Mouse (Mus musculus): ENCODE measurements around the gene Ccdc191. TPM values are rescaled to one million over a fixed set of nuclear protein-coding genes. Genes with fewer than 3 reads are reported as not detected.

Ccdc191 gene
- polyA plus RNA-seq, 1 experiment from 2014 or later: 2.9 TPM

DNA sequence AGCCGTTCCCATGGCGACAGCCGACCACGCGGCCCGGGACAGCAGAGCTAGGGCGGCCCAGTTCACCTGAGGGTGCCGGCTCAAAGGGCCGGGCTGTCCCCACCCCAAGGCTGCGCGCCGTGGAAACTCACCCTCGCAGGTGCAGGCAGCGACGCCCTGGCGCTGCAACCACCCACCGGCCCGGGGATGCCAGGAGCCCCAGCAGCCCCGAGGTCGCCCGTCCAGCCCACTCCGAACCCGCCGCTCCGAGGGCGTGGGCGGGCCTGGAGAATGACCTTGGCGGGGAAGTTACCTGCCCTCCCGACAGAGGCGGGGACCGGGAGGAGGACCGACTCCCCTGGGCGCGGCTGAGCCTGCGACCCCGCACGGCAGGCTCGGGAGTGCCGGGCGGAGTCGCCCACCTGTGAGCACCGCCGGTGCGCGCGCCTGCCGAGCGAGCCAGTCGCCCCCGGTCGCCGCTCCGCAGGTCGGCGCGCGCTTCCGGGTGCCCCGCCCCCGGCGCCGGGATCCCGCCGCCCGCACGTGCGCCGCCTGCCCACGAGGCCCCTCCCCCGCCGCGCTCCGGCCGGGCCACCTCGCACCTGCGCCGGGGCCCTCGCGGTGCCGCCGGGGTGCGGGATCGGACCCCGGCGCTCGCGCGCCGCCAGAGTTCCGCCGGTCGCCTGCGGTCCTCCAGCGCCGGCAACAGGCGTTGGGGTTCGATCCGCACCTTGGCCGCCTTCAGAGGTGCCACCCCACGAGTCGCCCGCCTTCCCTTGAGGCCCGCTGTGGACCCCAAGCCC, 89.9 kb downstream of the Ccdc191 start, which contains the start of gene Zdhhc23:
TSS of gene Zdhhc23 (minus strand) at position 464 of the 782 bp plus-strand sequence.
- Histone ChIP-seq H3K36me3 (ENCODE audit: control insufficient read depth, insufficient read depth) (no peaks in the 10 kb centered on the region), H3K4me1 (ENCODE audit: control insufficient read depth, low read depth, low read length) (peaks cover 4% of the 10 kb centered on the region), H3K9me3 (replicated peaks; ENCODE audit: control insufficient read depth, low read length) (no peaks in the 10 kb centered on the region), H3K27ac (ENCODE audit: low read length) (no peak within 1 kb of the TSS), H3K4me3 (ENCODE audit: low read depth, low read length) (peak within 1 kb of the TSS; percentile 69), H3K27me3 (ENCODE audit: control insufficient read depth, insufficient read depth, low read depth, low read length) (peaks cover 14% of the 10 kb centered on the region), H3K4me2 (ENCODE audit: low read depth, low read length) (peak within 1 kb of the TSS; percentile 88), H3K9ac (ENCODE audit: low read depth, low read length) (peak within 1 kb of the TSS; percentile 60)
- peak; percentile 79 for ATAC-seq (ENCODE audit: low read depth)
- under 1% methylated on average over 88 of the region's 103 CpGs for WGBS (ENCODE audit: insufficient replicate concordance)

DNA sequence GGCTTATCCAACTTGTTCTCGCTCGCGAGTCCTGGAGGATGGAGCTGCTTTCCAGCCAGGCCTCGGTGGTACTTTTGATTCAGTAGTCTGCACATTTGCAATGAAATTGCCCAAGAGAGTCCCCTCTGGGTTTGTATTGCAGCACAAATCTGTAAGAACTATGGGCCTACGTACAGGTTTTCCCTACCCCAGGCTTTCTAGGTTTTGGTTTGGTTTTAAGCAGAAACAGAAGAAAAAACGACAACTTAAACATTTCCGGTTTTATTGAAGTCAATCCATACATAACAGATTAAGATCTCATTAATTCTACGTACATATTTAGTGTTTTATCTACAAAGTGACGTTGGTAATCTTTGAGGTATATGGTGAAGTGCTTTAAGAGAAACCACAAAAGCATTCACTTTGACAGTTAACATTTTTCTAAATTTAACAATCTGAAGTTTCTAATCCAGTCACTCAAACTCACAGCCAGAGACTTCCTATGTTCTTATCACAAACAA, 90.6 kb downstream of the Ccdc191 start:
- H3K9ac ChIP-seq (ENCODE audit: low read depth, low read length): peak overlapping the region; percentile 60
- WGBS (ENCODE audit: insufficient replicate concordance): 13% methylated on average over 9 of the region's 9 CpGs

DNA sequence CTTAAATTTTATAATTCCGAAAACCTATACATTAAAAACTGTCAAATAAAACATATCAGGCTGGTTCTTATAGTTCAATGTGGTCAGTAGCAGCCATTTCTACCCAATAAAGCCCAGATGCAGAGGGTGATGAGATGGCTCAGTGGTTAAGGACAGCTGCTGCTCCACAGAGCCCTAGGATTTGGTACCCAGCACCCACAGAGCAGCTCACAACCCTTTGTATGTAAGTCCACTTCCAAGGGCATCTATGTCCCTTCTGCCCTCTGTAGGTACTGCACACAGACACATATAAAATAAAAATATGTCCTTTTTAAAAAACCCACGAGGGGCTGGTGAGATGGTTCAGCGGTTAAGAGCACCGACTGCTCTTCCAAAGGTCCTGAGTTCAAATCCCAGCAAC, 96.7 kb downstream of the Ccdc191 start:
- H3K36me3 ChIP-seq (ENCODE audit: control insufficient read depth, insufficient read depth): no peaks in the 10 kb centered on the region

More for the DNA sequence above, 90.6 kb downstream of the Ccdc191 start:
- peak overlapping the region; percentile 88 for H3K4me2 ChIP-seq (ENCODE audit: low read depth, low read length)
- no peaks in the 10 kb centered on the region for H3K36me3 ChIP-seq (ENCODE audit: control insufficient read depth, insufficient read depth)
- peak overlapping the region; percentile 69 for H3K4me3 ChIP-seq (ENCODE audit: low read depth, low read length)
- ATAC-seq (ENCODE audit: low read depth): no peak
- H3K27me3 ChIP-seq (ENCODE audit: control insufficient read depth, insufficient read depth, low read depth, low read length): peaks cover 14% of the 10 kb centered on the region
- H3K9me3 ChIP-seq (replicated peaks; ENCODE audit: control insufficient read depth, low read length): no peaks in the 10 kb centered on the region
- peaks cover 4% of the 10 kb centered on the region for H3K4me1 ChIP-seq (ENCODE audit: control insufficient read depth, low read depth, low read length)
- H3K27ac ChIP-seq (ENCODE audit: low read length): no peak overlapping the region

DNA sequence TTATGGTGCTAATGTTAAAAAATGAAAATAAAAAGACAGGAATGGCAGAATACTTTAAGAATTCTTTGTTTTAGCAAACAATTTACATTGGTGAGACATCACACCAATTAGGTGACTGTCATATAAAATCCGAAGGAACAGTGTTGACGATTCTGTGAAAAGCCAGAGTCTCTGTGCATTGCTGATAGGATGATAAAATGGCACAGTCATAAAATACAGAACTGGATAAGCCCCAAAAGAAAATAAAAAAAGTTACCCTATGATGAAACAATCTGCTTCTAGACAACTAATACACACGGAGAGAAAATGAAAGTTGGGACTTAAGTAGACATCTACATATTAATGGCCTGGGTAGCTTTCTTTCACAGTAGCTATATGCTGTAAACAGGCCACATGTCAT, 105.0 kb downstream of the Ccdc191 start:
- WGBS (ENCODE audit: insufficient replicate concordance): 52% methylated on average over 3 of the region's 3 CpGs

More for the DNA sequence above, 96.7 kb downstream of the Ccdc191 start:
- H3K4me3 ChIP-seq (ENCODE audit: low read depth, low read length): no peak overlapping the region
- no peaks in the 10 kb centered on the region for H3K27me3 ChIP-seq (ENCODE audit: control insufficient read depth, insufficient read depth, low read depth, low read length)
- H3K27ac ChIP-seq (ENCODE audit: low read length): no peak overlapping the region
- ATAC-seq (ENCODE audit: low read depth): no peak
- WGBS (ENCODE audit: insufficient replicate concordance): 83% methylated on average over 4 of the region's 4 CpGs
- no peaks in the 10 kb centered on the region for H3K9me3 ChIP-seq (replicated peaks; ENCODE audit: control insufficient read depth, low read length)
- no peak overlapping the region for H3K9ac ChIP-seq (ENCODE audit: low read depth, low read length)
- H3K4me2 ChIP-seq (ENCODE audit: low read depth, low read length): no peak overlapping the region
- no peaks in the 10 kb centered on the region for H3K4me1 ChIP-seq (ENCODE audit: control insufficient read depth, low read depth, low read length)

DNA sequence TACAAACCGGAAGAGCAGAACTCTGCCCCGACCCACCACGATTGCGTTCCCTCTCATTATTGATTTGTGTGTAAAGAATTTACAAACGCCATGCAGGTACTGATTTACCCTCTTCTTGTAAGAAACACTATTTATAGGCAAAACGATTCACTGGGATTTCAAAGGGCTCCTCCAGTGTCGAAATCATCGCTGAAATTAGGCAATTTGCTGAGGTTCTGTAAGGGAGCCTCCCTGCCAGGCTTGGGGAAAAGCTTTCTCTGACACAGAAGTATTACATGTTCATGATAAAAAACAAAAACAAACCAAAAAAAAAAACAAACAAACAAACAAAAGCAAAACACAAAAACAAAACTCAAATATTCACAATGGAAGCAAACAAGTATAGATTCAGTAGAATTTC, 109.5 kb downstream of the Ccdc191 start:
- H3K4me1 ChIP-seq (ENCODE audit: control insufficient read depth, low read depth, low read length): no peaks in the 10 kb centered on the region
- no peaks in the 10 kb centered on the region for H3K27me3 ChIP-seq (ENCODE audit: control insufficient read depth, insufficient read depth, low read depth, low read length)
- no peak overlapping the region for H3K4me2 ChIP-seq (ENCODE audit: low read depth, low read length)
- H3K9me3 ChIP-seq (replicated peaks; ENCODE audit: control insufficient read depth, low read length): no peaks in the 10 kb centered on the region
- WGBS (ENCODE audit: insufficient replicate concordance): 58% methylated on average over 8 of the region's 8 CpGs
- no peak overlapping the region for H3K27ac ChIP-seq (ENCODE audit: low read length)
- H3K4me3 ChIP-seq (ENCODE audit: low read depth, low read length): no peak overlapping the region
- no peak overlapping the region for H3K9ac ChIP-seq (ENCODE audit: low read depth, low read length)
- no peaks in the 10 kb centered on the region for H3K36me3 ChIP-seq (ENCODE audit: control insufficient read depth, insufficient read depth)
- no peak for ATAC-seq (ENCODE audit: low read depth)

More for the DNA sequence above, 105.0 kb downstream of the Ccdc191 start:
- no peak overlapping the region for H3K4me2 ChIP-seq (ENCODE audit: low read depth, low read length)
- H3K4me3 ChIP-seq (ENCODE audit: low read depth, low read length): no peak overlapping the region
- no peaks in the 10 kb centered on the region for H3K4me1 ChIP-seq (ENCODE audit: control insufficient read depth, low read depth, low read length)
- no peaks in the 10 kb centered on the region for H3K36me3 ChIP-seq (ENCODE audit: control insufficient read depth, insufficient read depth)
- no peak overlapping the region for H3K9ac ChIP-seq (ENCODE audit: low read depth, low read length)
- no peak for ATAC-seq (ENCODE audit: low read depth)
- H3K27ac ChIP-seq (ENCODE audit: low read length): no peak overlapping the region
- H3K9me3 ChIP-seq (replicated peaks; ENCODE audit: control insufficient read depth, low read length): no peaks in the 10 kb centered on the region
- no peaks in the 10 kb centered on the region for H3K27me3 ChIP-seq (ENCODE audit: control insufficient read depth, insufficient read depth, low read depth, low read length)

DNA sequence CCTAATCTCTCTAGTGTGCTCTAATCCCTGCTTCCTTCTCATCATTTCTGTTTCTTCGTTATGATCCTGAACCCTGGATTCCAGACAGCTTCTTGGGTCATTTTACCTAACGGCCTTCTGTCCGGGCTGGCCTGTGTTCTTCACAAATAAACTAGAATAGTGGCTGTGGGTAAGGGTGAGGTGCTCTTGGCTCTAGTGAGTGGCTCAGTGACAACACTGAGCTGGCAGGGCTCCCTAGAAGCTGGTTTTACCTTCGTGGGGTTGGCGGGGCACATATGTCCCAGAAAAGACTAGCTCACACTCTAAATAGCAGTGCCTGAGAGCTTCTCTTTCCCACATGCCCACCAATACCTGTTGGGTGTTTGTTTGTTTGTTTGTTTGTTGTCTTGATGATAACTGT, 109.9 kb downstream of the Ccdc191 start:
- H3K9ac ChIP-seq (ENCODE audit: low read depth, low read length): no peak overlapping the region
- no peak overlapping the region for H3K27ac ChIP-seq (ENCODE audit: low read length)
- no peaks in the 10 kb centered on the region for H3K4me1 ChIP-seq (ENCODE audit: control insufficient read depth, low read depth, low read length)
- H3K4me3 ChIP-seq (ENCODE audit: low read depth, low read length): no peak overlapping the region
- no peaks in the 10 kb centered on the region for H3K9me3 ChIP-seq (replicated peaks; ENCODE audit: control insufficient read depth, low read length)
- 61% methylated on average over 5 of the region's 5 CpGs for WGBS (ENCODE audit: insufficient replicate concordance)
- no peaks in the 10 kb centered on the region for H3K27me3 ChIP-seq (ENCODE audit: control insufficient read depth, insufficient read depth, low read depth, low read length)
- ATAC-seq (ENCODE audit: low read depth): no peak
- no peaks in the 10 kb centered on the region for H3K36me3 ChIP-seq (ENCODE audit: control insufficient read depth, insufficient read depth)
- no peak overlapping the region for H3K4me2 ChIP-seq (ENCODE audit: low read depth, low read length)

DNA sequence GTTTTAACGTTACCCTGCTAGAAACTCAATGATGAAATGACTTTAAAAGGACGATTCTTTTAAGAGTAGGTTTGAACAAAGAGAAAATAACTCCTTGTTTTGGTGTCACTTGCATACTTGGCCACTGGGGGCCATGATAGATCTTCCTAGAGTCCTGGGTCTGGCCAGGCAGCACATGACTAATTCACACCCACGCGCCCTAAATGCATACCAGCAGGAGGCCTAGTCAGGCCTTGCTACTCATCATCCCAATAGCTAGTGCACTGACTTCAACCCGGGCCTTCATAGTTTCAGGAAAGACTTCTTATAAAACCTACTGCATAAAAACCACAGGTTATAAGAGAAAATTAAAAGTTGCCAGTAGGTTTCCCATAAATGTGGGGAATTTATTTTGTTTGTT, 112.5 kb downstream of the Ccdc191 start:
- H3K4me1 ChIP-seq (ENCODE audit: control insufficient read depth, low read depth, low read length): no peaks in the 10 kb centered on the region
- H3K27ac ChIP-seq (ENCODE audit: low read length): no peak overlapping the region
- peak; percentile 68 for ATAC-seq (ENCODE audit: low read depth)
- no peak overlapping the region for H3K4me3 ChIP-seq (ENCODE audit: low read depth, low read length)
- no peaks in the 10 kb centered on the region for H3K9me3 ChIP-seq (replicated peaks; ENCODE audit: control insufficient read depth, low read length)
- H3K36me3 ChIP-seq (ENCODE audit: control insufficient read depth, insufficient read depth): no peaks in the 10 kb centered on the region
- H3K27me3 ChIP-seq (ENCODE audit: control insufficient read depth, insufficient read depth, low read depth, low read length): no peaks in the 10 kb centered on the region
- H3K4me2 ChIP-seq (ENCODE audit: low read depth, low read length): no peak overlapping the region
- 59% methylated on average over 5 of the region's 5 CpGs for WGBS (ENCODE audit: insufficient replicate concordance)
- no peak overlapping the region for H3K9ac ChIP-seq (ENCODE audit: low read depth, low read length)

DNA sequence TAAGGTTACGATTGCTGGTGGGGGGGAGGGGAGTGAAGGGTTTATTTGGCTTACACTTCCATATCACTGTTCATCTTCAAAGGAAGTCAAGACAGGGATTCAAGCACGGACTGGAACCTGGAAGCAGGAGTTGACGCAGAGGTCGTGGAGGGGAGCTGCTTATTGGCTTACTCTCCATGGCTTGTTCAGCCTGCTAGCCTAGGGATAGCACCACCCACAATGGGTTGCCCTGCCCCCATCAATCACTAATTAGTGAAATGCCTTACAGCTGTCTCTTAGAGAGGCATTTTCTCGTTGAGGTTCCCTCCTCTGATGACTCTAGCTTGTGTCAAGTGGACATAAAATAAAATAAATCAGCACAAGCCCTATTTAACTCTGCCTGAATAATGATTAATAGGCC, 121.4 kb downstream of the Ccdc191 start:
- no peaks in the 10 kb centered on the region for H3K27me3 ChIP-seq (ENCODE audit: control insufficient read depth, insufficient read depth, low read depth, low read length)
- peaks cover 2% of the 10 kb centered on the region for H3K4me1 ChIP-seq (ENCODE audit: control insufficient read depth, low read depth, low read length)
- no peak overlapping the region for H3K27ac ChIP-seq (ENCODE audit: low read length)
- no peaks in the 10 kb centered on the region for H3K36me3 ChIP-seq (ENCODE audit: control insufficient read depth, insufficient read depth)
- no peak overlapping the region for H3K4me2 ChIP-seq (ENCODE audit: low read depth, low read length)
- no peak overlapping the region for H3K9ac ChIP-seq (ENCODE audit: low read depth, low read length)
- ATAC-seq (ENCODE audit: low read depth): no peak
- H3K4me3 ChIP-seq (ENCODE audit: low read depth, low read length): no peak overlapping the region
- 61% methylated on average over 5 of the region's 5 CpGs for WGBS (ENCODE audit: insufficient replicate concordance)
- H3K9me3 ChIP-seq (replicated peaks; ENCODE audit: control insufficient read depth, low read length): no peaks in the 10 kb centered on the region

Data from liver, embryonic 16.5 days (tissue).